ENCODE assay signal across 14 mouse cellular contexts in genomic region chr5:151004216-151004755, GRCm38 (mm10). TPM values are rescaled to one million over a fixed set of nuclear protein-coding genes. Genes with fewer than 3 reads are reported as not detected.
"Had no signal": no experiment of that assay in that cellular context is flagged by ENCODE, and none has a peak within 500 bp of the region (broad histone marks: within the 10 kb centered on the region; RNA-seq: fewer than 3 reads in every experiment).

No protein-coding gene starts in this region.

- H3K4me1 ChIP-seq: midbrain, embryonic 10.5 days; stomach, embryonic 15.5 days had no signal

- H3K4me3 ChIP-seq: limb, embryonic 13.5 days; midbrain, embryonic 10.5 days; stomach, embryonic 15.5 days had no signal

- H3K9ac ChIP-seq: limb, embryonic 13.5 days; liver, embryonic 14.5 days; stomach, embryonic 15.5 days had no signal

- DNase-seq: left cerebral cortex, postnatal 4 days; lung, adult 18-20 months; lung, postnatal 36 days; right cerebral cortex, postnatal 14 days; thymus, adult 2 months; thymus, postnatal 25 days had no signal

- H3K27me3 ChIP-seq: limb, embryonic 13.5 days; stomach, embryonic 15.5 days had no signal

- H3K4me2 ChIP-seq: limb, embryonic 13.5 days; stomach, embryonic 15.5 days had no signal

- ATAC-seq: intestine, embryonic 16.5 days; midbrain, embryonic 16.5 days had no signal

- H3K36me3 ChIP-seq: limb, embryonic 13.5 days; midbrain, embryonic 10.5 days; stomach, embryonic 15.5 days had no signal

- H3K27ac ChIP-seq: limb, embryonic 13.5 days; liver, embryonic 14.5 days; midbrain, embryonic 10.5 days; stomach, embryonic 15.5 days had no signal

- H3K9me3 ChIP-seq: limb, embryonic 13.5 days; midbrain, embryonic 10.5 days; stomach, embryonic 15.5 days had no signal

RNA-seq across cellular contexts. Expression of gene Kl, which starts 51.9 kb away (rescaled TPM):
- total RNA-seq: liver, adult 2 months; megakaryocyte progenitor cell, adult 5-6 weeks had no signal
- polyA plus RNA-seq: liver, adult 2 months had no signal
